Mouse (Mus musculus): ENCODE results near the gene Chp1. TPM values are rescaled to one million over a fixed set of nuclear protein-coding genes. Genes with fewer than 3 reads are reported as not detected.
"Not testable (repeated sequence)": the region's sequence is repeated elsewhere in the genome, so short reads cannot be mapped to it uniquely, and the experiment has no call there.

Chp1 gene
- 10 to 100 TPM; 58.5 to 64.0 TPM for total RNA-seq (2021)
- long read RNA-seq, experiment 1, transcript Chp1-201 (7 exons, 2,609 nt), result major isoform, 49 of 62 reads
- long read RNA-seq, experiment 1, partial matches to known transcripts, result 9 of 62 reads
- long read RNA-seq, experiment 1, other reads (novel, unspliced or antisense), result 4 of 62 reads
- long read RNA-seq, experiment 2, transcript Chp1-201 (7 exons, 2,609 nt), result major isoform, 70 of 74 reads
- long read RNA-seq, experiment 2, partial matches to known transcripts, result 0 of 74 reads
- long read RNA-seq, experiment 2, other reads (novel, unspliced or antisense), result 3 of 74 reads

DNA sequence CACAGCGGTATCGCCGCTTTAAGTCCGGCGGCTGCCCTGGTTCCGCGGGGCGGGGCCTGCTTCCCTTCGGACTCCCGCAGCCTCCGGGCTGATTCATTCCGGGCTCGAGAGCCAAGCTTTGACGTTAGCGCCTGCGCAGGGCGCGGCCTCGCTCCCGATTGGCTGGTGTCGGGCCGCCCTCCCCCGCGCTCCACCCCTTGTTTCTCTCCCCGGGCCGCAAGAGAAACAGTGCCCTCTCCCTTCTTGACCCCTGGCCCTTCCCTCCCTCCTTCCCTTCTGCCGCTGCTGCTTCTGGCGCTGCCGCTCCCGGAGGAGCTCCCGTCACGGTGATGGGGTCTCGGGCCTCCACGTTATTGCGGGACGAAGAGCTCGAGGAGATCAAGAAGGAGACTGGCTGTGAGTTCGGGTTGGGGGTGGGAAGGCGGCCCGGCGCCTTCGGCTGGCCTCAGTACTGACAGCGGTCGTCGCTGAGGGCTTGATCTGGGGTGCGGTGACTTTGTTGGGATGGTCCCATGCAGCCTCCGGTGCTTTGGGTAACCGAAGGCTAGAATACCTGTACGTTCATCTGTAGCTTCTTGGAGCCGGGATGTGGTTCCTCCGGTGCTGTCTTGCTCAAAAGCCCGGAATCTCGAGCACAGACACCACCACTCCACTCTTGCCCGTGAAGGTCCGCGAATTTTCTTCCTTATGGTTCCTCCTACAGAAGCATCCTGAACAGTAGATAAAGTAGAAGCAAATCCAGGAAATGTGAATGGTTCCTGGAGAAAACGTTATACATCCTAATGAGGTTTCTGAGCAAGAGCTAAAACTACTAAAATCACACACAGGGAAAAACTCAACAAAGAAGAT, at the start of gene Chp1, which contains the start of gene Exd1:
Gene Chp1, plus strand, starts transcription at position 176 of the 849 bp plus-strand sequence.
Gene Exd1, minus strand, starts transcription at position 106 of the 849 bp plus-strand sequence.
- peak; percentile 97 to 99 for DNase-seq (ENCODE audit: low spot score in 2 of 2)

DNA sequence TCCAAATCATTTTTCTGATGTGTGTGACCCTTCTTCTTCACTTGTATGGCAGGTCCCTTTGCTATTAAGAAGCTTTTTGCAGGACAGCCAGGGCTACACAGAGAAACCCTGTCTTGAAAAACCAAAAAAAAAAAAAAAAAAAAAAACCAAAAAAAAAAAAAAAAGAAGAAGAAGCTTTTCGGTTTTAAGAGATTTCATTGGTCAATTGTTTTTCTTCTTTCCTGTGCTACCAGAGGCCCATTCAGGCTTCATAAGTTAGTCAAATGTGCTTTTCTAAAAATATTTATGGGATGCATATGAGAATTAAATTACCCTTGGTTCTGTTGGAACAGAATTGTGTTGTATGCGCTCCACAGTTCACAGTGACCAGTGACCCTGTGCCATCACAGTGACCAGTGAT, 48.6 kb upstream of the Chp1 start:
- no peak for DNase-seq (ENCODE audit: low spot score in 2 of 2)

DNA sequence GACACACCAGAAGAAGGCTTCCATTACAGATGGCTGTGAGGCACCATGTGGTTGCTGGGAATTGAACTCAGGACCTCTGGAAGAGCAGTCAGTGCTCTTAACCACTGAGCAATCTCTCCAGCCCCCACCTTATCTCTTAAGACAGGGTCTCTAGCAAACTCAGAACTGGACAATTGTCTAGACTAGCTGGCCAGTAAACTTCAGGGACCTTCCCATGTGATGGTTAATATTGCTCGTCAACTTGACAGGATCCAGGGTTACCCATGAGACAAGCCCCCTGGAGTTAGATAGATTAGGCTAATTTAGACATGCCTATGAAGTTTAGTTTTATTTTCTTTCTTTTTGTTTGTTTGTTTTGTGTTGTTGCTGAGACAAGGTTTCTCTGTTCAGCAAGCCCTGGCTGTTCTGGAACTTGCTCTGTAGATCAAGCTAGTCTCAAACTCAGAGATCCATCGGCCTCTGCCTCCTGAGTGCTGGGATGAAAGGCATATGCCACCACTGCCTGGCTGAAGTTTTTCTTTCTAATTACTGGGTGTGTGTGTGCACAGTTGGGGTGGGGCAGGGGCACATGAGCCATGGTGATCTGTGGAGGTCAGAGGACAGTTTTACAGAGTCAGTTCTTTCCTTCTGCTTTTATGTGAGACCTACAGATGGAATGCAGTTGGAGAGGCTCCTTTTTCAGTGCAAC, 46.4 kb upstream of the Chp1 start:
- DNase-seq (ENCODE audit: low spot score in 2 of 2), result no peak

DNA sequence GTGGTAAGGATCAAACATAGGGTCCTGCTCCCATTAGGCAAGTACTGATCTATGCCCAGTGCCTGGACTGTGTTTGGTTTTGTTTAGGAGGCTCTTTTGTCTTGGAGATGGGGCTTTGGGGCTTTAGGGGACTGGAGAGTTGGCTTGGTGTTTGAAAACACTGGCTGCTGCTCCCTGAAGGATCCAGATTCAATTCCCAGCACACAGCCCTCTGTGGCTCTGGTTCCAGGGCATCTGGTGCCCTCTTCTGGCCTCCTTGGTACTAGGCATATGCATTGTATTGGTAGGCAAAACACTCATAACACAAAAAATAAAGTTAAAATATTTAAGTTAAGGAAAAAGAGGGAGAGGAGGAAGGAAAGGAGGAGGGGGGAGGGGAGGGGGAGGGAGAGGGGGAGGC, 40.4 kb upstream of the Chp1 start:
- DNase-seq (ENCODE audit: low spot score in 2 of 2), result no peak

DNA sequence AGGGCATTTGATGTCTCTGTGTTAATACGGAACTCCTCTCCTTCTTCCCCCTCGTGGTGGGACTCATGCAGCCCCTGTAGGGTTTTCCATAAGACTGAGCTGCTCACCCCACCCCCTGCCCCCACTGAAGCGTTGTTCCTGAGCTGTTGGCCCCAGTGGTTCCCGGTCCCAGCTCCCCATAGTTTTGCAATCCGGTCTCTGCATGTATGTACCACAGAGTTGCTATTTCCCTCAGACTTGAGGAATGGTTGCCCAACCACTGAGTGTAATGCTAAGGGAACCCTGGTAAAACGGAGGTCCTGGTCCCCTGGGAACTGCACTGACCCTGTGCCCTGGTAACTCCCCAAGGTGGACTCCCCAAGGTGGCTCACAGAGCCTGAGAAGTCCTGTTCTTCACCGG, 39.0 kb upstream of the Chp1 start:
- not testable (repeated sequence) for DNase-seq (ENCODE audit: low spot score in 2 of 2)

DNA sequence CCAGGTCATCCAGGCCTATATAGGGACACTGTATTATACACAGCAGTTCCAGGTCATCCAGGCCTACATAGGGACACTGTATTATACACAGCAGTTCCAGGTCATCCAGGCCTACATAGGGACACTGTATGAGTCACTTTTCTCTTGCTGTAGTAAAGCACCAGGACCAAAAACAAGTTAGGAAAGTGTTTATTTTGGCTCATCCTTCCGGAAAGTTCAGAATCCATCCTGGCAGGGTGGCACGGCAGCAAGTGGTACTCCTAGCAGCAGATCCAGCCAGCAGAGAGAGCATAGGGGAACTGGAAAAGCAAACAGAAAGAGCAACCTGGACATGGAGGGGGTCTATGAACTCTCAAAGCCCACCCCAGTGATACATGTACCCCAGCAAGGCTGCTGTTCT, 36.6 kb upstream of the Chp1 start:
- DNase-seq (ENCODE audit: low spot score in 2 of 2), result no peak

DNA sequence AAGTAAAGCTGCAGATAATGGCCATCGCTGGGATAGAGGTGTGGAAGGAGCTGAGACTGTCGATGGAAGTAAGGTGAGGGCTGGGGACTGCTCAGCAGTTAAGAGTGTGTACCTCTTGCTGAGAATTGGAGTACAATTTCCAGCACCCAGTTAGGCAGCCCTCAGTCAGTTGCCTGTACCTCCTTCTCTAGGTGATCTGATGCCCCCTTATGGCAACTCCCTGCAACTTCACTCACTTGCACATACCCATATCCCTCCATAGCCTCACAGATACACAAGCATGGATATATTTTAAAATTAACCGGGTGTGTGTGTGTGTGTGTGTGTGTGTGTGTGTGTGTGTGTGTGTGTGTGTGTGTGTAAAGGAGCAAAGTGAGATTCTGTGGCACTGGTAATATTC, 35.2 kb upstream of the Chp1 start:
- DNase-seq (ENCODE audit: low spot score in 2 of 2), result no peak

DNA sequence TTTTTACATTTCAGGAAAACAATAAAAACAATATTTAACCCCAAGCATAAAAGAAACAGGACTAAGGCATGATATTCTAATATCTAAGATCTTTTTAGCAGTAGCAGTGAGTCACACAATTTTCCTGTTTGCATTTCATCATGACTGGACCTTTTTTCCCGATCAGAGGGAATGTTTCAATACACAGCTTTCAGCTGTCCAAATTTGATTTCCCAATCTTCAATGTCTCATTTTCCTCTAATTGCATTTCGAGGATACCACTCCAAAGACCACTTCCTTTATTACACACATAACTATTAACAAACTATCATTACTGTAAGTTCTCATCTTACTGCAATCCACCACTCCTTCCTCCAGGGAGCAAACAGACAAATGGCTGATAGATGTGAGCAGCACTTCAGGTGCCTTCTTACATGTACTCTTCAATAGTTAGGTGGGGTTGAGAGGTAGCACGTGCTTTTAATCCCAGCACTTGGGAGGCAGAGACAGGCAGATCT, 33.4 kb upstream of the Chp1 start:
- DNase-seq (ENCODE audit: low spot score in 2 of 2), result no peak

DNA sequence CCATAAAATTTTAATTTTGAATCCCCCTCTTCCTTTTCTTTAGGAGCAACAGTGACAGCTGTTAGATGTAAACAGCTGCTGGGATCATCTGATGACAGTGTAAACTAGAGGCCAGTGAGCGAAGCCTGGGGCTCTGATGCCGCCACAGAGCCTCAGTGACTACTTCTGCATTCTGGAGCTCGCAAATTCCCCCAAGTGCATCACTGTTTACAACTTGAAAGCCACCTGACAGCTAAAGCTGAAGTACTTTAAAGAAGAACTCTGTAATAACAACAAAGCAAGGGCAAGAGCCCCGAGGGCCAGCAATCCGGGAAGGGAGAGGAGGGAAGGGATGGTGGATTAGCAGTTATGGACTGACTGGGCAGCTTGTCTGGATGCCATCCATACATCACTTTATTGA, 30.7 kb upstream of the Chp1 start:
- DNase-seq (ENCODE audit: low spot score in 2 of 2), result no peak

DNA sequence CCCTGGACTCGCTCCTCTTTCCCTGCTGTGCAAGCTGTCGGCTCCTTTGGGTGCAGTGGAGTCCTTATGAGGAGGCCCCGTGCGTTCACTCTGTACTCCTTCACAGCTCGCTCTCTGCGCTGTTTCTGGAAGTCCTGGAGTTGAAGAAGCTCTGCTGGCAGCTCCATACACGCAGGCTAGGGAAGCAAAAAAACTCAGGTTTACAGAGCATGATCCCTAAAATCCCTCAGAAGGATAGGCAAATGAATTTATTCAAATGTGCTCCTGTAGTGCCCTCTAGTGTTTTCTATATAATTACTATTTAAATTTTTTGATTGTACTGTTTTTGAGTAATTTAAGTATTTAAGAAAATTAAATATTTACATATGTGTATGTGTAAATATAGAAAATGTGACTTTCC, 26.9 kb upstream of the Chp1 start:
- no peak for DNase-seq (ENCODE audit: low spot score in 2 of 2)

DNA sequence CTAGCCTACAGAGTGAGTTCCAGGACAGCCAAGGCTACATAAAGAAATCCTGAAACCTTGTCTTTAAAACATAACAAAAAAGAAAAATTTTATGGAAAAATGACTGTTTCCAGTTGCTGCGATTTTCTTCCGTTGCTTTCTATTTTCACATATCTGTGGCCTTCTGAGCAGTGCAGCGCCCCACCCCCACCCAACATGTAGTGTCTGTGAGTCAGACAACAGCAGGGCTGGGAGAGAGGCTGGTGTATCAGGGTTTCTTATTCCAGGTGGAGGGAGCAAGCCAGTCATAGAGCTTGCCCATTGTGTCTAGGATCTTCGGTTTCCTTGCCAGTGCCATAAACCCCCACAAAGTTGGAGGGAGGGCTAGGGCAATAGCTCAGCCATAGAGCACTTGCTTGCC, 23.7 kb upstream of the Chp1 start:
- DNase-seq (ENCODE audit: low spot score in 2 of 2), result no peak

DNA sequence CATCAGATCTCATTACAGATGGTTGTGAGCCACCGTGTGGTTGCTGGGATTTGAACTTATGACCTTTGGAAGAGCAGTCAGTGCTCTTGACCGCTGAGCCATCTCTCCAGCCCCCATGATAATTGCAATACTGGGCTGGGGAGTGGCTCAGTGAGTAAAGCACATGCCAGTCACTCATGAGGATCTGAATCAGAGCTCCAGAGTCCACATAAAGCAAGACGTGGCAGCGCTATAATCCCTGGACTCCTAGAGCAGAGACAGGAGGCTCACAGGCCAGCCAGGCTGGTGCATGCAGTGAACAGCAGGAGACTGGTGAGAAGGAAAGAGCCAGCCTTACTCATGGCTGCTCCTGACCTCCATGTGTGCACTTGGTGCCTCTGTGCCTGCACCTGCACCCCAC, 22.1 kb upstream of the Chp1 start:
- no peak for DNase-seq (ENCODE audit: low spot score in 2 of 2)

DNA sequence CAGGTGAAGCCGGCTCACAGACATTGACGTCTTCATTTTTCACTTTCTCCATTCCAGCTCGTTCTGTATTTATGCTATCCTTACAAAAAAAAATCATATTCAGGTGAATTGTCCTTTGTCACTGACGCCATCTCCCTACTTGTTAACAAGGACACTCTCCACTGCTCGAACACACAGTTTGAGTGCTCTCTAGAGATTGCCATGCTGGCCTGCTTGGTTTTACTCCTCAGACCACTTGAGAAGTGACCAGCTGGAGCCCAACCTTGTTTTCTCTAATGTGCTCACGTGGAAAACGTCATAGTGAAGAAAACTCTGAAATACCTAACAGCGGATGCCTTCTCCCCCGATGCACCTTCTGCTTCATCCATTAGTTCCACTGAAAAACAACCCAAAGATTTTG, 8.7 kb upstream of the Chp1 start:
- DNase-seq (ENCODE audit: low spot score in 2 of 2), result no peak

DNA sequence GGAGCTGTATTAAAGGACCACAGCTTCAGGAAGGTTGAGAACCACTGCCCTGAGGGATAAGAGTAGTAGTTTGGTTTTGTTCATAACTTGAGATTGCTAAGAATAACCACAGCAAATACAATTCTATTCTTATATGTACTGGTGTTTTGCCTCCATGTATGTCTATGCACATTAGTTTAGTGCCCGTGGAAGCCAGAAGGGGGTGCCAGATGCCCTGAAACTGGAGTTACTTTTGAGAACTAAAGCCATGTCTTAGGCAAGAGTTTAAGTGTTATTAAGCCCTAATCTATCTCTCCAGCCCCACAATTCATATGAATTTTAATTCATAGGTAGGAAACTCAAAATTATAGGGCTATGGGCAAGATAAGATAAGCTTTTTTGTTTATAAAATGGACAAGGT, 5.4 kb upstream of the Chp1 start:
- peak in 1 of 2 experiments; percentile 33 for DNase-seq (ENCODE audit: low spot score in 2 of 2)

DNA sequence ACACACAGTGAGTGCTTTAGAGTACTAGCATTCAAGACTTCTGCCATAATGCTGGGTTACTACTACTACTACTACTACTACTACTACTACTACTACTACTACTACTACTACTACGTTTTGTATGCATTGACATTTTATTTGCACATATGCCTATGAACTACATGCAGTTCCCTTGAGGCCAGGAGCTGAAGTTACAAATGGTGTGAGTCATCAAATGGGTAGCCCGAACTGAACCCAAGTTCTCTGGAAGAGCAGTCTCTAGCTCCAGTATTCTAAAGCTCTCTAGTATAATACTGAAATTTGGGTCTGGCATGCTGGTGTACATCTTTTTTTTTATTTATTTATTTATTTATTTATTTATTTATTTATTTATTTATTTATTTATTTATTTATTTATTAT, 3.8 kb upstream of the Chp1 start:
- no peak for DNase-seq (ENCODE audit: low spot score in 2 of 2)

DNA sequence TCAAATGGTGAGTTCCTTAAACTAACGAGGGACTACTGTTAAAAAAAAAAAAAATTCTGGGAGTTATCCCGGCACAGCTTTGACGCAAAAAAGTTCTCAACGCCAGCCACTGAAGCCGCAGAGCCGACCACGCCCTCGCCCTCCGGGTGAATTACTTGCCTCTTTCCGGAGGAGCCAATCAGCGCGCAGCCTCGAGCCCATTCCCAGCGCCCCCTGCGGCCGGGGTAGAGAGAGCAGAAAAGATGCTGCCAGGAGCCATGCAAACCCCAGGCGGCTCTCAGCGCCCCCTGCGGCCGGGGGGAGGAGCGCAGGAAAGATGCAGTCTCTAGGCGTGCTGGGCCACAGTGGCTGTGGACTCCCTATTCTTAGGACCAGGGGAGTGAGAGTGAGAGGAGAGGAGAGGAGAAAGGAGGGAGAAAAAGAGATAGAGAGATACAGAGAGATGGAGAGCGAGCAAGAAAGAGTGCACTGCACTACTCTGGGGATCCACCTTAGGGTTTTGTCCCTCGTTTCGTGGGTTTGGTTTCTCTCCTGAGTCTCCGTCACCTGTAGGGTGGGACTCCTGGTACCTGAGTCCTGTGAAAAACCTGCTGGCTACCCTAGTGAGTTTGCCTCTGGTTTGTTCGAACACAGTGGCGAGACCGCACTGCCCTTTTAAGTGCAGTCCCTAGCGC, 512 bp upstream of the Chp1 start:
- peak; percentile 61 to 77 for DNase-seq (ENCODE audit: low spot score in 2 of 2)

DNA sequence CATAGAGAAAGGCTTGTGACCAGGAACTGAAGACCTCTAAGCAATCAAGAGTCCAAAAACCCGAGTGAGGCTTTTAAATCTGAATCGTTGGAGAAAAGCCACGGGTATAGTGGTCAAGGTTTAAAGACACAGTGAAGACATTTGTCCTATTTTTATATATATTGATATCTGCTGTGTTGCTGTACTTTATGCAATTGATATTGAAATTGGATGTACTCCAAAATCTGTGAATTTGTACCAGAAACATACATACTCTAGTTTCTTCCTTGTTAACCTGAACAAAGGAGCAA, 819 bp downstream of the Chp1 start:
- no peak for DNase-seq (ENCODE audit: low spot score in 2 of 2)

DNA sequence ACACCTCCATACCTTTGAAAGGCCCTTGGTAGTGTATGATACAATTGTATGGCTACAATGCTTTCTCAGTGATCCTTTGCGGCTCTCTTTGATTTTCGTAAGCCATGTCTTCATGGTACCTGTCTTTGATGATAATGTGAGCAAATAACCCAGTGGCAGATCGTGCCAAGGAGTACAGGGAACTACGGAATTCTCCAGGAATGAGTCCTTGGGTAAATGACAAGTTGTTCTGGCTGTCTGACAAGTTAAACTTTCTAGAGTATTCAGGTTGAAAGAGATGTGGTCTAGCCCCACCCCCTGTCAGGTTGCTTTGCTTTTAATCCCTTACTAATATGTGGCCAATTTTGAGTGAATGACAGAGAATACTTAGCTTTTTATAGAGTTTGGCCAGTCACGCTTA, 1.2 kb downstream of the Chp1 start:
- DNase-seq (ENCODE audit: low spot score in 2 of 2), result no peak

DNA sequence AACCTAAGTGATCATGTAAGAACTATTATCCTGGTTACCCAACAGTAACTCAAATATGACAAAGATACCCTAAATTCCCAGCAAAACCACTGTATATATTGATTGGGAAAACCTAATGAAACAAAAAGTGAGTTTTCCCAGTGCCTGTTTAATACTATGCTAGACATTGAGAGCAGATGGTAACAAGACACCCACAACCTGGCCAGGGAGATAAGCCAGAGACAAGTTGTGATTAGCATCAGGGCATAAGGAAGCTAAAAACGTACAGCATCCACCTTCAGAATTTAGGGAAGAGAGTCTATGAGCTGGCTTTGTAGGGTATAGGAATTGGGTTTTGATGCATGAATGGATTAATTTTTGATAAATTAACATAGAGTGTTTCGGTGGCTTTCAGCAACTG, 2.2 kb downstream of the Chp1 start:
- no peak for DNase-seq (ENCODE audit: low spot score in 2 of 2)

DNA sequence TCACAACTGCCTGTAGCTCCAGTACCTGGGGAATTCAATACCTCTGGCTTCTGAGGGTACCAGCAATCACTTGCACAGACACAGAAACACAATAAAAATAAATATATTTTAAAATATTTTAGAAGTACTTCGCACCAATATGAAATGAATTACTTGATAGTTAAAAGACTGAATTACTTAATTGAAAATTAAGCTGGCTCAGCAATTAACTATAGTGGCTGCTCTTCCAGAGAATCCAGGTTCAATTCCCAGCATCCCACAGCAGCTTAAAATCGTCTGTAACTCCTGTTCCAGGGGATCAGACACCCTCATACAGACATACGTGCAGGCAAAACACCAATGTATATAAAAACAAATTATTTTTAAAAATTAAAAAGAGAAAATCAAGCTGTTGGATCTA, 10.5 kb downstream of the Chp1 start:
- no peak for DNase-seq (ENCODE audit: low spot score in 2 of 2)

DNA sequence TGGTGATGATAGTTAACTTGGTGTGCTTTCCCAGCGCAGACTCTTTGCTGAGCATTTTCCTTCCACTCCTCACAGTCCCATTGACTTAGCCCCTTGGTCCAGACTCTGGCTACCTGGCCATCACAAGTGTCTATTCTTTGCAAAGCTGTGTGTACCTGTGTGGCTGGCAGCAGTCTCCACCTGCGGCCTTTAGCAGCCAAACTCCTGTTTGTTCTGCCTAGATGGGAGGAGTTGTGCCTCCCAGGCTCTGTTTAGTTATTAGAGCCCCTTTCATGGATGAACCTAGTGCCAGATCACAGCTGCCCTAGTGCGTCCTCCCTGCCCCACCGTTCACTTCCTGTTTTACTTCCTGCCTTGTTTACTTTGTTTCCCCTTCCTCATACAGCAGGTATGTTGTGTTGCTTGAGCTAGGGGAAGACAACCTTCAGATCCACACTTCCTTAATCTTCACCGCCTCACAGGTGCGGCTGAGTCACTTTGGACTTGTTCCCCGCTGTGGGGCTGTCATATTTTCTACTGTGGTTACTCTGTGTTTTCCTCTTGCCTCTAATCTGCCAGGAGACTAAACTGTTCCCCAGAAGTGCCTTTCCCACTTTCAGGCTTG, 11.3 kb downstream of the Chp1 start:
- DNase-seq (ENCODE audit: low spot score in 2 of 2), result no peak
